Mouse (Mus musculus): ENCODE data around the gene Pepd.

GRCm38 (mm10) chr7:35050540-35050939 is 138.4 kb downstream of the Pepd start:
- TF ChIP-seq POLR2A (IDR thresholded peaks at IDR 0.05; ENCODE audit: insufficient read length, low read depth) (no peak), POLR2AphosphoS2 (IDR thresholded peaks at IDR 0.05; ENCODE audit: insufficient read length, low read depth) (no peak), SRF (IDR thresholded peaks at IDR 0.05; ENCODE audit: control insufficient read depth, insufficient read length, low read depth) (no peak), E2F4 (IDR thresholded peaks at IDR 0.05; ENCODE audit: insufficient read depth) (no peak)

Data from myocyte (in vitro differentiated cells).